Mouse (Mus musculus): ENCODE results near the gene Snx33. TPM values are rescaled to one million over a fixed set of nuclear protein-coding genes. Genes with fewer than 3 reads are reported as not detected.
A peak's percentile ranks its signal among the peaks of the same experiment; 100 is the strongest.

Snx33 gene
- total and polyA plus RNA-seq, 3 experiments = 1.7 to 3.2 (median 2.6) TPM

- in situ Hi-C loops (cut with MboI; ENCODE audit: low pct_ligation_motif_present, low pct_unique_long_range_greater_than_20kb, low sequenced_read_pairs) = loop anchor here (5.0 kb wide), 1 partner anchor 37 kb away; the partner anchor contains the start of gene Imp3
- Histone ChIP-seq H3K9me3 (replicated peaks; ENCODE audit: low read length) (no peaks in the 10 kb centered on the region), H3K36me3 (replicated peaks in 1 of 2; ENCODE audit: control insufficient read depth in 1 of 2, insufficient read depth in 1 of 2, low read length in 1 of 2) (no peaks in the 10 kb centered on the region), H3K27me3 (replicated peaks) (peaks cover 2% of the 10 kb centered on the region), H3K4me3 (replicated peaks in 1 of 3; ENCODE audit: low read depth in 2 of 3, low read length in 2 of 3, poor library complexity in 1 of 3) (no peak overlapping the region), H3K9ac (ENCODE audit: insufficient read depth, low read depth) (no peak overlapping the region), H3K4me1 (ENCODE audit: control insufficient read depth in 1 of 2, insufficient read depth in 2 of 2) (peaks cover 14 to 52% of the 10 kb centered on the region in 2 experiments), H3K4me2 (ENCODE audit: insufficient read depth, low read depth, poor library complexity, severe bottlenecking) (no peak overlapping the region), H3K79me2 (replicated peaks; ENCODE audit: control insufficient read depth, extremely low read depth, insufficient read depth, poor library complexity, severe bottlenecking) (no peaks in the 10 kb centered on the region), H3K27ac (ENCODE audit: insufficient read depth, low read depth) (no peak overlapping the region)
- no peak for DNase-seq (ENCODE audit: extremely low read depth)
- dilution Hi-C loops (cut with MboI; ENCODE audit: extremely low pct_ligation_motif_present, extremely low pct_unique_long_range_greater_than_20kb, low sequenced_read_pairs) = no loop called here
- TF ChIP-seq NRF1 (IDR thresholded peaks at IDR 0.05; ENCODE audit: low read depth, low read length) = no peak
- TF ChIP-seq UBTF (IDR thresholded peaks at IDR 0.05; ENCODE audit: low read depth, low read length) = no peak
Measured at GRCm38 (mm10) chr9:56900060-56900459, 28.1 kb downstream of the Snx33 start.

GRCm38 (mm10) chr9:56899409-56899808, 28.8 kb downstream of the Snx33 start:
- no peak overlapping the region for H3K4me2 ChIP-seq (ENCODE audit: insufficient read depth, low read depth, poor library complexity, severe bottlenecking)
- no peak overlapping the region for H3K4me3 ChIP-seq (replicated peaks in 1 of 3; ENCODE audit: low read depth in 2 of 3, low read length in 2 of 3, poor library complexity in 1 of 3)
- in situ Hi-C loops (cut with MboI; ENCODE audit: low pct_ligation_motif_present, low pct_unique_long_range_greater_than_20kb, low sequenced_read_pairs) = loop anchor here (10.0 kb wide), 1 partner anchor 315 kb away; no protein-coding TSS in a partner anchor
- DNase-seq (ENCODE audit: extremely low read depth) = peak; percentile 63
- H3K9ac ChIP-seq (ENCODE audit: insufficient read depth, low read depth) = no peak overlapping the region
- dilution Hi-C loops (cut with MboI; ENCODE audit: extremely low pct_ligation_motif_present, extremely low pct_unique_long_range_greater_than_20kb, low sequenced_read_pairs) = no loop called here
- peak; percentile 20; the same call in 1 of the 2 replicates for TF ChIP-seq USF1 (IDR thresholded peaks at IDR 0.05; ENCODE audit: low read depth, low read length)
- TF ChIP-seq UBTF (IDR thresholded peaks at IDR 0.05; ENCODE audit: low read depth, low read length) = no peak
- TF ChIP-seq TCF12 (IDR thresholded peaks at IDR 0.05; ENCODE audit: low read depth, low read length) = 0 out of 2 replicates have a peak, but pooled peaks have one; percentile 56
- peak; percentile 32; the same call in 1 of the 2 replicates for TF ChIP-seq EP300 (IDR thresholded peaks at IDR 0.05; ENCODE audit: low read length)
- TF ChIP-seq MYC (IDR thresholded peaks at IDR 0.05; ENCODE audit: low read depth, low read length) = peak; percentile 80
- 0 out of 2 replicates have a peak, but pooled peaks have one; percentile 34 for TF ChIP-seq MXI1 (IDR thresholded peaks at IDR 0.05; ENCODE audit: low read depth, low read length)
- peak; percentile 87 for TF ChIP-seq MAX (IDR thresholded peaks at IDR 0.05; ENCODE audit: low read length)
- no peak for TF ChIP-seq BHLHE40 (IDR thresholded peaks at IDR 0.05; ENCODE audit: low read depth, low read length)
- H3K36me3 ChIP-seq (replicated peaks in 1 of 2; ENCODE audit: control insufficient read depth in 1 of 2, insufficient read depth in 1 of 2, low read length in 1 of 2) = no peaks in the 10 kb centered on the region
- peaks cover 2% of the 10 kb centered on the region for H3K27me3 ChIP-seq (replicated peaks)
- no peaks in the 10 kb centered on the region for H3K79me2 ChIP-seq (replicated peaks; ENCODE audit: control insufficient read depth, extremely low read depth, insufficient read depth, poor library complexity, severe bottlenecking)
- H3K4me1 ChIP-seq (ENCODE audit: control insufficient read depth in 1 of 2, insufficient read depth in 2 of 2) = peaks cover 14 to 57% of the 10 kb centered on the region in 2 experiments
- no peak overlapping the region for H3K27ac ChIP-seq (ENCODE audit: insufficient read depth, low read depth)
- H3K9me3 ChIP-seq (replicated peaks; ENCODE audit: low read length) = no peaks in the 10 kb centered on the region

- in situ Hi-C loops (cut with MboI; ENCODE audit: low pct_ligation_motif_present, low pct_unique_long_range_greater_than_20kb, low sequenced_read_pairs) (loop anchor here (10.0 kb wide), 1 partner anchor 318 kb away; no protein-coding TSS in a partner anchor), dilution Hi-C loops (cut with MboI; ENCODE audit: extremely low pct_ligation_motif_present, extremely low pct_unique_long_range_greater_than_20kb, low sequenced_read_pairs) (no loop called here)
- Histone ChIP-seq H3K36me3 (replicated peaks in 1 of 2; ENCODE audit: control insufficient read depth in 1 of 2, insufficient read depth in 1 of 2, low read length in 1 of 2) (no peaks in the 10 kb centered on the region), H3K79me2 (replicated peaks; ENCODE audit: control insufficient read depth, extremely low read depth, insufficient read depth, poor library complexity, severe bottlenecking) (no peaks in the 10 kb centered on the region), H3K4me1 (ENCODE audit: control insufficient read depth in 1 of 2, insufficient read depth in 2 of 2) (peaks cover 14 to 67% of the 10 kb centered on the region in 2 experiments), H3K4me2 (ENCODE audit: insufficient read depth, low read depth, poor library complexity, severe bottlenecking) (no peak overlapping the region), H3K9me3 (replicated peaks; ENCODE audit: low read length) (no peaks in the 10 kb centered on the region), H3K4me3 (replicated peaks in 1 of 3; ENCODE audit: low read depth in 2 of 3, low read length in 2 of 3, poor library complexity in 1 of 3) (no peak overlapping the region), H3K9ac (ENCODE audit: insufficient read depth, low read depth) (no peak overlapping the region), H3K27ac (ENCODE audit: insufficient read depth, low read depth) (no peak overlapping the region), H3K27me3 (replicated peaks) (peaks cover 2% of the 10 kb centered on the region)
- no peak for DNase-seq (ENCODE audit: extremely low read depth)
- TF ChIP-seq POLR2A (IDR thresholded peaks at IDR 0.05; ENCODE audit: low read depth, low read length) (no peak), MYC (IDR thresholded peaks at IDR 0.05; ENCODE audit: low read depth, low read length) (no peak), MEF2A (IDR thresholded peaks at IDR 0.05; ENCODE audit: borderline replicate concordance, low read depth, low read length) (no peak), ETS1 (conservative IDR thresholded peaks at IDR 0.05; ENCODE audit: low read depth, low read length) (no peak), ZKSCAN1 (IDR thresholded peaks at IDR 0.05; ENCODE audit: borderline replicate concordance, low read depth, low read length) (no peak), ZMIZ1 (IDR thresholded peaks at IDR 0.05; ENCODE audit: low read depth, low read length) (no peak), NRF1 (IDR thresholded peaks at IDR 0.05; ENCODE audit: low read depth, low read length) (no peak), JUN (IDR thresholded peaks at IDR 0.05; ENCODE audit: insufficient read depth, low read depth, low read length) (no peak), UBTF (IDR thresholded peaks at IDR 0.05; ENCODE audit: low read depth, low read length) (no peak), USF2 (conservative IDR thresholded peaks at IDR 0.05; ENCODE audit: low read depth, low read length) (no peak), BHLHE40 (IDR thresholded peaks at IDR 0.05; ENCODE audit: low read depth, low read length) (no peak), RAD21 (IDR thresholded peaks at IDR 0.05; ENCODE audit: low read depth, low read length) (no peak), CTCF (conservative IDR thresholded peaks at IDR 0.05 in 1 of 2, IDR thresholded peaks at IDR 0.05 in 1 of 2; ENCODE audit: low read depth in 2 of 2, low read length in 2 of 2) (no peak), SMC3 (IDR thresholded peaks at IDR 0.05; ENCODE audit: low read depth, low read length) (no peak), RCOR1 (conservative IDR thresholded peaks at IDR 0.05; ENCODE audit: low read depth, low read length) (no peak), ZC3H11A (IDR thresholded peaks at IDR 0.05; ENCODE audit: low read depth, low read length) (no peak), MAX (IDR thresholded peaks at IDR 0.05; ENCODE audit: low read length) (no peak), MAZ (IDR thresholded peaks at IDR 0.05; ENCODE audit: low read depth, low read length) (no peak), GABPA (IDR thresholded peaks at IDR 0.05; ENCODE audit: insufficient replicate concordance, low read depth, low read length) (no peak), MXI1 (IDR thresholded peaks at IDR 0.05; ENCODE audit: low read depth, low read length) (no peak)
Measured at GRCm38 (mm10) chr9:56896779-56897178, 31.4 kb downstream of the Snx33 start.

Data from CH12.LX (cell line).